Mouse (Mus musculus): ENCODE data around the gene Lrmp.

The Lrmp gene

GRCm38 (mm10) chr6:145112865-145113264 is 2.6 kb upstream of the Lrmp start:
- peaks cover 44% of the 10 kb centered on the region for H3K4me1 ChIP-seq (replicated peaks; ENCODE audit: low read depth, low read length)
- H3K9me3 ChIP-seq (ENCODE audit: low read length), result no peaks in the 10 kb centered on the region
- TF ChIP-seq POU5F1 (IDR thresholded peaks at IDR 0.05; ENCODE audit: borderline replicate concordance, low read length), result no peak
- H3K36me3 ChIP-seq (ENCODE audit: insufficient read depth, low read length), result no peaks in the 10 kb centered on the region
- H3K27me3 ChIP-seq (ENCODE audit: insufficient read depth, low read length), result no peaks in the 10 kb centered on the region
- H3K4me3 ChIP-seq (replicated peaks; ENCODE audit: low read length), result no peak overlapping the region

GRCm38 (mm10) chr6:145114561-145114960 is 892 bp upstream of the Lrmp start:
- Histone ChIP-seq H3K4me1 (replicated peaks; ENCODE audit: low read depth, low read length) (peaks cover 48% of the 10 kb centered on the region), H3K27me3 (ENCODE audit: insufficient read depth, low read length) (no peaks in the 10 kb centered on the region), H3K9me3 (ENCODE audit: low read length) (no peaks in the 10 kb centered on the region), H3K4me3 (replicated peaks; ENCODE audit: low read length) (no peak overlapping the region), H3K36me3 (ENCODE audit: insufficient read depth, low read length) (no peaks in the 10 kb centered on the region)
- TF ChIP-seq CTCF (conservative IDR thresholded peaks at IDR 0.05; ENCODE audit: low read length) (no peak), NANOG (IDR thresholded peaks at IDR 0.05; ENCODE audit: borderline replicate concordance, low read length) (no peak), POU5F1 (IDR thresholded peaks at IDR 0.05; ENCODE audit: borderline replicate concordance, low read length) (no peak)

GRCm38 (mm10) chr6:145116098-145116672 is 732 bp downstream of the Lrmp start:
- Histone ChIP-seq H3K27me3 (ENCODE audit: insufficient read depth, low read length) (no peaks in the 10 kb centered on the region), H3K4me3 (replicated peaks; ENCODE audit: low read length) (peak overlapping the region; percentile 56)
- TF ChIP-seq NANOG (IDR thresholded peaks at IDR 0.05; ENCODE audit: borderline replicate concordance, low read length), result no peak
- no peak for TF ChIP-seq CTCF (conservative IDR thresholded peaks at IDR 0.05; ENCODE audit: low read length)

GRCm38 (mm10) chr6:145120086-145120485 is 4.6 kb downstream of the Lrmp start:
- 0 out of 2 replicates have a peak overlapping the region, but pooled peaks have one; percentile 78 for H3K4me3 ChIP-seq (replicated peaks; ENCODE audit: low read length)
- peaks cover 53% of the 10 kb centered on the region for H3K4me1 ChIP-seq (replicated peaks; ENCODE audit: low read depth, low read length)
- no peaks in the 10 kb centered on the region for H3K27me3 ChIP-seq (ENCODE audit: insufficient read depth, low read length)
- H3K9me3 ChIP-seq (ENCODE audit: low read length), result no peaks in the 10 kb centered on the region
- H3K36me3 ChIP-seq (ENCODE audit: insufficient read depth, low read length), result no peaks in the 10 kb centered on the region
- no peak for TF ChIP-seq CTCF (conservative IDR thresholded peaks at IDR 0.05; ENCODE audit: low read length)
- no peak for TF ChIP-seq POU5F1 (IDR thresholded peaks at IDR 0.05; ENCODE audit: borderline replicate concordance, low read length)
- TF ChIP-seq NANOG (IDR thresholded peaks at IDR 0.05; ENCODE audit: borderline replicate concordance, low read length), result no peak

More at GRCm38 (mm10) chr6:145116098-145116672, 732 bp downstream of the Lrmp start:
- H3K4me1 ChIP-seq (replicated peaks; ENCODE audit: low read depth, low read length), result peaks cover 59% of the 10 kb centered on the region
- no peaks in the 10 kb centered on the region for H3K36me3 ChIP-seq (ENCODE audit: insufficient read depth, low read length)
- H3K9me3 ChIP-seq (ENCODE audit: low read length), result no peaks in the 10 kb centered on the region

- no peak for TF ChIP-seq POU5F1 (IDR thresholded peaks at IDR 0.05; ENCODE audit: borderline replicate concordance, low read length)
- no peak for TF ChIP-seq NANOG (IDR thresholded peaks at IDR 0.05; ENCODE audit: borderline replicate concordance, low read length)
- no peak for TF ChIP-seq CTCF (conservative IDR thresholded peaks at IDR 0.05; ENCODE audit: low read length)
- Histone ChIP-seq H3K27me3 (ENCODE audit: insufficient read depth, low read length) (no peaks in the 10 kb centered on the region), H3K36me3 (ENCODE audit: insufficient read depth, low read length) (no peaks in the 10 kb centered on the region), H3K4me1 (replicated peaks; ENCODE audit: low read depth, low read length) (peaks cover 45% of the 10 kb centered on the region), H3K4me3 (replicated peaks; ENCODE audit: low read length) (peak overlapping the region; percentile 78), H3K9me3 (ENCODE audit: low read length) (peaks cover 6% of the 10 kb centered on the region)
Observed at GRCm38 (mm10) chr6:145120787-145121589, 5.5 kb downstream of the Lrmp start.

- Histone ChIP-seq H3K27me3 (ENCODE audit: insufficient read depth, low read length) (no peaks in the 10 kb centered on the region), H3K4me3 (replicated peaks; ENCODE audit: low read length) (peak overlapping the region; percentile 78), H3K9me3 (ENCODE audit: low read length) (peaks cover 8% of the 10 kb centered on the region), H3K36me3 (ENCODE audit: insufficient read depth, low read length) (no peaks in the 10 kb centered on the region), H3K4me1 (replicated peaks; ENCODE audit: low read depth, low read length) (peaks cover 37% of the 10 kb centered on the region)
- no peak for TF ChIP-seq POU5F1 (IDR thresholded peaks at IDR 0.05; ENCODE audit: borderline replicate concordance, low read length)
- TF ChIP-seq NANOG (IDR thresholded peaks at IDR 0.05; ENCODE audit: borderline replicate concordance, low read length), result no peak
- TF ChIP-seq CTCF (conservative IDR thresholded peaks at IDR 0.05; ENCODE audit: low read length), result no peak
Observed at GRCm38 (mm10) chr6:145121590-145122420, 6.4 kb downstream of the Lrmp start.

- H3K36me3 ChIP-seq (ENCODE audit: insufficient read depth, low read length), result no peaks in the 10 kb centered on the region
- H3K4me1 ChIP-seq (replicated peaks; ENCODE audit: low read depth, low read length), result peaks cover 32% of the 10 kb centered on the region
- H3K9me3 ChIP-seq (ENCODE audit: low read length), result peaks cover 15% of the 10 kb centered on the region
- peak overlapping the region; percentile 78 for H3K4me3 ChIP-seq (replicated peaks; ENCODE audit: low read length)
- H3K27me3 ChIP-seq (ENCODE audit: insufficient read depth, low read length), result no peaks in the 10 kb centered on the region
- TF ChIP-seq CTCF (conservative IDR thresholded peaks at IDR 0.05; ENCODE audit: low read length) (no peak), POU5F1 (IDR thresholded peaks at IDR 0.05; ENCODE audit: borderline replicate concordance, low read length) (no peak), NANOG (IDR thresholded peaks at IDR 0.05; ENCODE audit: borderline replicate concordance, low read length) (no peak)
Observed at GRCm38 (mm10) chr6:145122423-145123059, 7.1 kb downstream of the Lrmp start.
